Mouse (Mus musculus): ENCODE measurements at regions not wholly inside any gene's neighbourhood (a gene's known extent, or its start where the extent isn't known, plus 50 kb on each side); places are given as distances from the start of the nearest gene placed in this dataset.

- Histone ChIP-seq H3K4me1 (no peaks in the 10 kb centered on the region), H3K4me2 (replicated peaks) (no peak overlapping the region), H3K9ac (replicated peaks) (no peak overlapping the region), H3K27ac (replicated peaks) (no peak overlapping the region), H3K27me3 (no peaks in the 10 kb centered on the region), H3K36me3 (no peaks in the 10 kb centered on the region), H3K9me3 (no peaks in the 10 kb centered on the region), H3K4me3 (no peak overlapping the region)
- no peak for ATAC-seq (ENCODE audit: low FRiP score, low read depth)
- WGBS = 75% methylated on average over 6 of the region's 6 CpGs
Observed at GRCm38 (mm10) chr2:133906269-133906668, 354.3 kb downstream of the Bmp2 start.
